Mouse (Mus musculus): ENCODE results near the gene Sccpdh.

DNA sequence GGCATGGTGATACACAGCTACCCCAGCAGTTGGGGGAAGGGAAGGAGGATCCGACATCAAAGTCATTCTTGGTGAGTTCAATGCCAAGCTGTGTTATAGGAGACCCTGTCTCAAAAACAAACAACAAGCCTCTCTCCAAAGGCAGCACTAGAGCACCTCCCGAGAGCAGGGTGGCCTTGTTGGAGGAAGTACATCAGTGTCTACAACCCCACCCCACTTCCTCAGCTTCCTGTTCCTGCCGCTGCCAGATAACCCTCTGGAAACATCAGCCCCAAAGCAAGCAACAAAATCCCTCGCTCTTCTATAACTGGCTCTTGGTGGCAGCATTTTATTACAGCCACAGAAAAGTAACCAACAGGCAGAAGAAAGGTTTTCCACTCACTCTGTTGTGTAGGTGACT, 17.7 kb upstream of the Sccpdh start:
- TF ChIP-seq CTCF (IDR thresholded peaks at IDR 0.05; ENCODE audit: low read depth, low read length) (no peak), POLR2A (IDR thresholded peaks at IDR 0.05; ENCODE audit: extremely low read depth, insufficient read depth, low read length) (no peak)
